Mouse (Mus musculus): ENCODE data around the gene Atf7ip. TPM values are rescaled to one million over a fixed set of nuclear protein-coding genes. Genes with fewer than 3 reads are reported as not detected.

Gene Atf7ip
- polyA plus RNA-seq, 1 experiment from 2014 or later: 43.5 TPM

GRCm38 (mm10) chr6:136549606-136550005 lies 43.6 kb downstream of the Atf7ip start:
- H3K9ac ChIP-seq: no peak overlapping the region
- H3K36me3 ChIP-seq: no peaks in the 10 kb centered on the region
- H3K27me3 ChIP-seq: no peaks in the 10 kb centered on the region
- no peaks in the 10 kb centered on the region for H3K9me3 ChIP-seq
- WGBS: 85% methylated on average over 3 of the region's 3 CpGs
- H3K4me2 ChIP-seq: no peak overlapping the region
- peak overlapping the region; percentile 63 for H3K27ac ChIP-seq
- no peak overlapping the region for H3K4me3 ChIP-seq
- peaks cover 31% of the 10 kb centered on the region for H3K4me1 ChIP-seq (replicated peaks)
- no peak for ATAC-seq (ENCODE audit: low FRiP score)

GRCm38 (mm10) chr6:136550596-136551304 lies 44.8 kb downstream of the Atf7ip start:
- no peak; the same call in 1 of the 2 replicates for ATAC-seq (ENCODE audit: low FRiP score)
- H3K4me1 ChIP-seq (replicated peaks): peaks cover 29% of the 10 kb centered on the region
- H3K27me3 ChIP-seq: no peaks in the 10 kb centered on the region
- H3K27ac ChIP-seq: peak overlapping the region; percentile 87
- no peaks in the 10 kb centered on the region for H3K9me3 ChIP-seq
- 43% methylated on average over 7 of the region's 7 CpGs for WGBS
- no peaks in the 10 kb centered on the region for H3K36me3 ChIP-seq
- no peak overlapping the region for H3K4me3 ChIP-seq
- H3K4me2 ChIP-seq: peak overlapping the region; percentile 16; the same call in 1 of the 2 replicates
- H3K9ac ChIP-seq: no peak overlapping the region

- Histone ChIP-seq H3K36me3 (no peaks in the 10 kb centered on the region), H3K9me3 (no peaks in the 10 kb centered on the region), H3K9ac (no peak overlapping the region), H3K4me2 (no peak overlapping the region), H3K27ac (peak overlapping the region; percentile 66; the same call in 1 of the 2 replicates), H3K4me3 (no peak overlapping the region), H3K4me1 (replicated peaks) (peaks cover 26% of the 10 kb centered on the region), H3K27me3 (no peaks in the 10 kb centered on the region)
- ATAC-seq (ENCODE audit: low FRiP score): no peak
- WGBS: 81% methylated on average over 7 of the region's 7 CpGs
Observed at GRCm38 (mm10) chr6:136551550-136552109, 45.7 kb downstream of the Atf7ip start.

- H3K4me1 ChIP-seq (replicated peaks): peaks cover 24% of the 10 kb centered on the region
- H3K4me2 ChIP-seq: no peak overlapping the region
- no peaks in the 10 kb centered on the region for H3K36me3 ChIP-seq
- no peak for ATAC-seq (ENCODE audit: low FRiP score)
- no peak overlapping the region for H3K4me3 ChIP-seq
- H3K9me3 ChIP-seq: no peaks in the 10 kb centered on the region
- no peaks in the 10 kb centered on the region for H3K27me3 ChIP-seq
- 71% methylated on average over 5 of the region's 5 CpGs for whole genome bisulfite sequencing
- peak overlapping the region; percentile 86 for H3K27ac ChIP-seq
- no peak overlapping the region for H3K9ac ChIP-seq
Observed at GRCm38 (mm10) chr6:136553156-136553555, 47.2 kb downstream of the Atf7ip start.

GRCm38 (mm10) chr6:136553767-136554569 lies 48.0 kb downstream of the Atf7ip start:
- H3K4me3 ChIP-seq: 0 out of 2 replicates have a peak overlapping the region, but pooled peaks have one; percentile 7
- WGBS: 30% methylated on average over 11 of the region's 11 CpGs
- no peaks in the 10 kb centered on the region for H3K9me3 ChIP-seq
- H3K27me3 ChIP-seq: no peaks in the 10 kb centered on the region
- no peaks in the 10 kb centered on the region for H3K36me3 ChIP-seq
- H3K9ac ChIP-seq: no peak overlapping the region
- peak overlapping the region; percentile 35; the same call in 1 of the 2 replicates for H3K4me2 ChIP-seq
- H3K4me1 ChIP-seq (replicated peaks): peaks cover 25% of the 10 kb centered on the region
- peak; percentile 84 for ATAC-seq (ENCODE audit: low FRiP score)
- H3K27ac ChIP-seq: peak overlapping the region; percentile 86

GRCm38 (mm10) chr6:136554774-136555522 lies 49.0 kb downstream of the Atf7ip start:
- Histone ChIP-seq H3K4me1 (replicated peaks) (peaks cover 28% of the 10 kb centered on the region), H3K27me3 (no peaks in the 10 kb centered on the region), H3K9me3 (no peaks in the 10 kb centered on the region), H3K4me2 (no peak overlapping the region), H3K27ac (peak overlapping the region; percentile 83), H3K36me3 (peaks cover 4% of the 10 kb centered on the region), H3K9ac (no peak overlapping the region), H3K4me3 (no peak overlapping the region)
- WGBS: 82% methylated on average over 7 of the region's 7 CpGs
- no peak for ATAC-seq (ENCODE audit: low FRiP score)

GRCm38 (mm10) chr6:136555523-136555915 lies 49.6 kb downstream of the Atf7ip start:
- no peak for ATAC-seq (ENCODE audit: low FRiP score)
- H3K4me1 ChIP-seq (replicated peaks): peaks cover 28% of the 10 kb centered on the region
- 52% methylated on average over 5 of the region's 5 CpGs for WGBS

GRCm38 (mm10) chr6:136558288-136559005 lies 52.5 kb downstream of the Atf7ip start:
- Histone ChIP-seq H3K4me1 (replicated peaks) (peaks cover 23% of the 10 kb centered on the region), H3K27me3 (no peaks in the 10 kb centered on the region), H3K36me3 (peaks cover 34% of the 10 kb centered on the region), H3K4me3 (no peak overlapping the region), H3K4me2 (no peak overlapping the region), H3K27ac (peak overlapping the region; percentile 55), H3K9ac (no peak overlapping the region), H3K9me3 (no peaks in the 10 kb centered on the region)
- 79% methylated on average over 8 of the region's 8 CpGs for WGBS
- ATAC-seq (ENCODE audit: low FRiP score): no peak

More at GRCm38 (mm10) chr6:136555523-136555915, 49.6 kb downstream of the Atf7ip start:
- H3K36me3 ChIP-seq: peaks cover 9% of the 10 kb centered on the region
- no peak overlapping the region for H3K4me3 ChIP-seq
- peak overlapping the region; percentile 83 for H3K27ac ChIP-seq
- H3K9ac ChIP-seq: no peak overlapping the region
- no peaks in the 10 kb centered on the region for H3K27me3 ChIP-seq
- no peak overlapping the region for H3K4me2 ChIP-seq
- no peaks in the 10 kb centered on the region for H3K9me3 ChIP-seq

- Histone ChIP-seq H3K4me3 (no peak overlapping the region), H3K27ac (no peak overlapping the region), H3K36me3 (peaks cover 79% of the 10 kb centered on the region), H3K4me1 (replicated peaks) (no peaks in the 10 kb centered on the region), H3K4me2 (no peak overlapping the region), H3K9ac (no peak overlapping the region), H3K27me3 (no peaks in the 10 kb centered on the region), H3K9me3 (peaks cover 11% of the 10 kb centered on the region)
- no peak for ATAC-seq (ENCODE audit: low FRiP score)
- WGBS: 89% methylated on average over 5 of the region's 5 CpGs
Observed at GRCm38 (mm10) chr6:136566002-136566401, 60.0 kb downstream of the Atf7ip start.

- Histone ChIP-seq H3K4me2 (no peak overlapping the region), H3K27ac (peak overlapping the region; percentile 37; the same call in 1 of the 2 replicates), H3K36me3 (peaks cover 66% of the 10 kb centered on the region), H3K9me3 (no peaks in the 10 kb centered on the region), H3K4me3 (no peak overlapping the region), H3K9ac (no peak overlapping the region), H3K27me3 (no peaks in the 10 kb centered on the region), H3K4me1 (replicated peaks) (no peaks in the 10 kb centered on the region)
- ATAC-seq (ENCODE audit: low FRiP score): no peak
- 79% methylated on average over 4 of the region's 4 CpGs for WGBS
Observed at GRCm38 (mm10) chr6:136590739-136591138, 84.8 kb downstream of the Atf7ip start.

GRCm38 (mm10) chr6:136594541-136594940 lies 88.6 kb downstream of the Atf7ip start:
- Histone ChIP-seq H3K36me3 (peaks cover 61% of the 10 kb centered on the region), H3K9me3 (no peaks in the 10 kb centered on the region), H3K9ac (no peak overlapping the region), H3K4me1 (replicated peaks) (no peaks in the 10 kb centered on the region), H3K4me3 (no peak overlapping the region), H3K4me2 (no peak overlapping the region), H3K27me3 (no peaks in the 10 kb centered on the region), H3K27ac (no peak overlapping the region)
- 89% methylated on average over 4 of the region's 4 CpGs for whole genome bisulfite sequencing
- no peak for ATAC-seq (ENCODE audit: low FRiP score)
